Mouse (Mus musculus): ENCODE results near the gene Hadhb.

DNA sequence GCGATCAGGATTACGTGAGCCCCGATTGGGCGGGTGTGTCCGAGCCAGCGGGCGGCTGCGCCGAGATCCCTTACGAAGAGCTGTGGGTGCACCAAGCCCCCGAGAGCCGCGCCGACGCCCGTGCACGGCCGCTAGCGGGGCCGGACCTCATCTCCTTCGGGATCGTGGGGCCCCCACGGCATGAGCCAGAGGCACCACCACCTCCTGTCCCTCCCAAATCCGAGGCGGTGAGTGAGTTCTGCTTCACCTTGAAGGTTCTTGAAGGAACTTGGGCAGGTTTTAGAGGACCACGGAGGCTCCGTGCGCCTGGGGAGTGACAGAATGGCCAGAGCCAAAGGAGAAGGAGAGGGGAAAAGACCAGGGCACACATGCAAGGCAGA is 40.3 kb upstream of the Hadhb start:
- no peak for TF ChIP-seq POLR2A (IDR thresholded peaks at IDR 0.05; ENCODE audit: low read depth, low read length)
- TF ChIP-seq ETS1 (conservative IDR thresholded peaks at IDR 0.05; ENCODE audit: low read depth, low read length) = no peak
